Mouse (Mus musculus) stomach, embryonic 16.5 days (tissue): ENCODE data around the gene Sfxn5. TPM values are rescaled to one million over a fixed set of nuclear protein-coding genes. Genes with fewer than 3 reads are reported as not detected.

Experiments
- ATAC-seq: fragments of 200-750 bp; cut with Nextera tagmentation; 2 replicates; pipeline ENCODE4 v1.8.0; 2017; ENCODE audit warnings: moderate number of reproducible peaks, moderate TSS enrichment; ENCODE audit not compliant: insufficient read depth, low FRiP score
- H3K27ac ChIP-seq: fragments of 300-500 bp; sonication (generic); 2 replicates; pipeline ENCODE4 v1.5.1; 2014; ENCODE audit warnings: low read length
- H3K27me3 ChIP-seq: fragments of 300-500 bp; sonication (generic); 2 replicates; pipeline ENCODE4 v1.6.1; 2014; ENCODE audit warnings: low read length, control low read depth, mixed read lengths; ENCODE audit not compliant: control insufficient read depth, insufficient read depth
- H3K36me3 ChIP-seq: fragments of 300-500 bp; sonication (generic); 2 replicates; pipeline ENCODE4 v1.6.1; 2014; ENCODE audit warnings: low read length; ENCODE audit not compliant: control insufficient read depth, insufficient read depth
- H3K4me1 ChIP-seq: fragments of 300-500 bp; sonication (generic); 2 replicates; pipeline ENCODE4 v1.6.1; 2014; ENCODE audit warnings: low read length, control low read depth, mixed read lengths; ENCODE audit not compliant: control insufficient read depth, insufficient read depth
- H3K4me2 ChIP-seq: fragments of 300-500 bp; sonication (generic); 2 replicates; pipeline ENCODE4 v1.6.1; 2014; ENCODE audit warnings: low read depth, low read length, mixed read lengths
- H3K4me3 ChIP-seq: fragments of 300-500 bp; sonication (generic); replicated peaks from 2 replicates; pipeline ENCODE4 v1.5.1; 2014; ENCODE audit warnings: mild to moderate bottlenecking, low read length
- H3K9ac ChIP-seq: fragments of 300-500 bp; sonication (generic); 2 replicates; pipeline ENCODE4 v1.6.1; 2014; ENCODE audit warnings: low read length
- H3K9me3 ChIP-seq: fragments of 300-500 bp; sonication (generic); replicated peaks from 2 replicates; pipeline ENCODE4 v1.6.1; 2016; ENCODE audit warnings: low read length, control low read depth; ENCODE audit not compliant: control insufficient read depth
- WGBS: fragments of 180-500 bp; shearing (Covaris S2); extraction: QIAGEN DNeasy Blood & Tissue Kit; methylation state at CpG from one replicate; pipeline ENCODE4 v1.1.7; 2014; 5-methylcytosine and 5-hydroxymethylcytosine counted together
- polyA plus RNA-seq: library from polyadenylated mRNA; unstranded; fragments of >200 nt; fragmentation: Nextera tagmentation; extraction: Ambion mirVana; gene quantifications from 2 replicates; pipeline ENCODE4 v1.2.1, GENCODE M21; 2015

The Sfxn5 gene
- polyA plus RNA-seq, 1 experiment from 2014 or later: 11.0 TPM

- Histone ChIP-seq H3K9me3 (no peaks in the 10 kb centered on the region), H3K9ac (no peak overlapping the region), H3K27ac (no peak overlapping the region), H3K27me3 (no peaks in the 10 kb centered on the region), H3K36me3 (no peaks in the 10 kb centered on the region), H3K4me3 (no peak overlapping the region), H3K4me2 (no peak overlapping the region), H3K4me1 (peaks cover 2% of the 10 kb centered on the region; the same call in 1 of the 2 replicates)
- ATAC-seq: no peak
- WGBS: 93% methylated on average over 4 of the region's 4 CpGs
These were observed 70.2 kb downstream of the Sfxn5 start for GRCm38 (mm10) chr6:85262865-85263515.

GRCm38 (mm10) chr6:85259094-85259630 lies 74.1 kb downstream of the Sfxn5 start:
- WGBS: 80% methylated on average over 12 of the region's 12 CpGs
- no peak for ATAC-seq
- H3K27ac ChIP-seq: no peak overlapping the region

GRCm38 (mm10) chr6:85255578-85255977 lies 77.6 kb downstream of the Sfxn5 start:
- no peak overlapping the region for H3K4me2 ChIP-seq
- no peaks in the 10 kb centered on the region for H3K27me3 ChIP-seq
- no peaks in the 10 kb centered on the region for H3K36me3 ChIP-seq
- H3K4me1 ChIP-seq: no peaks in the 10 kb centered on the region
- WGBS: 73% methylated on average over 6 of the region's 6 CpGs
- H3K27ac ChIP-seq: no peak overlapping the region
- H3K4me3 ChIP-seq: no peak overlapping the region
- no peak for ATAC-seq
- H3K9me3 ChIP-seq: no peaks in the 10 kb centered on the region
- H3K9ac ChIP-seq: no peak overlapping the region

More at GRCm38 (mm10) chr6:85259094-85259630, 74.1 kb downstream of the Sfxn5 start:
- H3K4me1 ChIP-seq: no peaks in the 10 kb centered on the region
- H3K4me2 ChIP-seq: no peak overlapping the region
- H3K9ac ChIP-seq: no peak overlapping the region
- no peaks in the 10 kb centered on the region for H3K27me3 ChIP-seq
- H3K36me3 ChIP-seq: no peaks in the 10 kb centered on the region
- no peak overlapping the region for H3K4me3 ChIP-seq
- no peaks in the 10 kb centered on the region for H3K9me3 ChIP-seq

GRCm38 (mm10) chr6:85253994-85254541 lies 79.2 kb downstream of the Sfxn5 start:
- H3K4me2 ChIP-seq: no peak overlapping the region
- H3K9me3 ChIP-seq: no peaks in the 10 kb centered on the region
- H3K9ac ChIP-seq: no peak overlapping the region
- no peak overlapping the region for H3K27ac ChIP-seq
- peak; percentile 57 for ATAC-seq
- WGBS: 61% methylated on average over 7 of the region's 7 CpGs
- H3K4me1 ChIP-seq: no peaks in the 10 kb centered on the region
- H3K4me3 ChIP-seq: no peak overlapping the region
- H3K36me3 ChIP-seq: no peaks in the 10 kb centered on the region
- no peaks in the 10 kb centered on the region for H3K27me3 ChIP-seq

- 77% methylated on average over 3 of the region's 3 CpGs for WGBS
- no peak overlapping the region for H3K4me2 ChIP-seq
- H3K27me3 ChIP-seq: no peaks in the 10 kb centered on the region
- H3K9me3 ChIP-seq: no peaks in the 10 kb centered on the region
- no peak overlapping the region; the same call in 1 of the 2 replicates for H3K9ac ChIP-seq
- H3K36me3 ChIP-seq: no peaks in the 10 kb centered on the region
- no peak for ATAC-seq
- H3K4me1 ChIP-seq: no peaks in the 10 kb centered on the region
- H3K27ac ChIP-seq: no peak overlapping the region
- H3K4me3 ChIP-seq: no peak overlapping the region
These were observed 79.9 kb downstream of the Sfxn5 start for GRCm38 (mm10) chr6:85253275-85253674.

GRCm38 (mm10) chr6:85252251-85253058 lies 80.8 kb downstream of the Sfxn5 start:
- Histone ChIP-seq H3K36me3 (no peaks in the 10 kb centered on the region), H3K27ac (no peak overlapping the region), H3K4me1 (no peaks in the 10 kb centered on the region), H3K9ac (no peak overlapping the region), H3K9me3 (no peaks in the 10 kb centered on the region), H3K27me3 (no peaks in the 10 kb centered on the region), H3K4me3 (no peak overlapping the region), H3K4me2 (no peak overlapping the region)
- WGBS: 73% methylated on average over 17 of the region's 17 CpGs
- ATAC-seq: no peak

- WGBS: 49% methylated on average over 6 of the region's 6 CpGs
- no peak overlapping the region for H3K4me3 ChIP-seq
- H3K27me3 ChIP-seq: no peaks in the 10 kb centered on the region
- H3K9me3 ChIP-seq: no peaks in the 10 kb centered on the region
- no peak for ATAC-seq
- no peak overlapping the region for H3K27ac ChIP-seq
- H3K9ac ChIP-seq: no peak overlapping the region
- H3K4me1 ChIP-seq: no peaks in the 10 kb centered on the region
- no peaks in the 10 kb centered on the region for H3K36me3 ChIP-seq
- H3K4me2 ChIP-seq: no peak overlapping the region
These were observed 82.4 kb downstream of the Sfxn5 start for GRCm38 (mm10) chr6:85250811-85251241.

GRCm38 (mm10) chr6:85249821-85250220 lies 83.4 kb downstream of the Sfxn5 start:
- no peaks in the 10 kb centered on the region for H3K27me3 ChIP-seq
- H3K27ac ChIP-seq: no peak overlapping the region
- H3K36me3 ChIP-seq: no peaks in the 10 kb centered on the region
- H3K4me3 ChIP-seq: no peak overlapping the region
- WGBS: 85% methylated on average over 9 of the region's 9 CpGs
- no peaks in the 10 kb centered on the region for H3K9me3 ChIP-seq
- ATAC-seq: no peak
- H3K9ac ChIP-seq: no peak overlapping the region
- no peak overlapping the region for H3K4me2 ChIP-seq
- no peaks in the 10 kb centered on the region for H3K4me1 ChIP-seq

- Histone ChIP-seq H3K4me2 (peak overlapping the region; percentile 27; the same call in 1 of the 2 replicates), H3K36me3 (no peaks in the 10 kb centered on the region), H3K4me3 (no peak overlapping the region), H3K4me1 (0 out of 2 replicates have a peak, but pooled peaks cover 6% of the 10 kb centered on the region), H3K9ac (no peak overlapping the region; the same call in 1 of the 2 replicates), H3K27ac (no peak overlapping the region), H3K27me3 (no peaks in the 10 kb centered on the region), H3K9me3 (no peaks in the 10 kb centered on the region)
- WGBS: 10% methylated on average over 4 of the region's 4 CpGs
- ATAC-seq: peak; percentile 45
These were observed 94.2 kb downstream of the Sfxn5 start for GRCm38 (mm10) chr6:85239044-85239489.
